Mouse (Mus musculus) liver (tissue): ENCODE results near the gene Tmem213.

Experiments used
- DNase-seq: peaks from one replicate; pipeline ENCODE4 v3.0.0-alpha.2; 2020; ENCODE audit warnings: mixed read lengths

The Tmem213 gene

GRCm38 (mm10) chr6:38109160-38109795, at the start of gene Tmem213:
Gene Tmem213 (plus strand): TSS chr6:38109255.
- DNase-seq, result no peak

GRCm38 (mm10) chr6:38064621-38065020, 44.4 kb upstream of the Tmem213 start:
- no peak for DNase-seq

GRCm38 (mm10) chr6:38065122-38065500, 43.9 kb upstream of the Tmem213 start:
- no peak for DNase-seq

- no peak for DNase-seq
These were observed 43.4 kb upstream of the Tmem213 start for GRCm38 (mm10) chr6:38065501-38066122.

GRCm38 (mm10) chr6:38066215-38066614, 42.8 kb upstream of the Tmem213 start:
- DNase-seq, result peak; percentile 52

- DNase-seq, result peak; percentile 16
These were observed 37.8 kb upstream of the Tmem213 start for GRCm38 (mm10) chr6:38071256-38071655.

- no peak for DNase-seq
These were observed 36.8 kb upstream of the Tmem213 start for GRCm38 (mm10) chr6:38072137-38072796.

GRCm38 (mm10) chr6:38073592-38073991, 35.5 kb upstream of the Tmem213 start:
- DNase-seq, result no peak

GRCm38 (mm10) chr6:38080364-38080763, 28.7 kb upstream of the Tmem213 start:
- no peak for DNase-seq

- peak; percentile 32 for DNase-seq
These were observed 27.2 kb upstream of the Tmem213 start for GRCm38 (mm10) chr6:38081727-38082341.

GRCm38 (mm10) chr6:38083204-38083603, 25.9 kb upstream of the Tmem213 start:
- DNase-seq, result no peak

GRCm38 (mm10) chr6:38087242-38088026, 21.6 kb upstream of the Tmem213 start:
- DNase-seq, result no peak

GRCm38 (mm10) chr6:38092539-38092938, 16.5 kb upstream of the Tmem213 start:
- no peak for DNase-seq

- DNase-seq, result no peak
These were observed 14.4 kb upstream of the Tmem213 start for GRCm38 (mm10) chr6:38094701-38095100.

GRCm38 (mm10) chr6:38096961-38097370, 12.1 kb upstream of the Tmem213 start:
- no peak for DNase-seq

GRCm38 (mm10) chr6:38102216-38102795, 6.7 kb upstream of the Tmem213 start:
- DNase-seq, result no peak

- peak; percentile 31 for DNase-seq
These were observed 5.3 kb upstream of the Tmem213 start for GRCm38 (mm10) chr6:38103775-38104174.

GRCm38 (mm10) chr6:38105924-38106323, 3.1 kb upstream of the Tmem213 start:
- no peak for DNase-seq

GRCm38 (mm10) chr6:38108449-38108848, 606 bp upstream of the Tmem213 start:
- DNase-seq, result no peak

GRCm38 (mm10) chr6:38109871-38110270, 816 bp downstream of the Tmem213 start:
- no peak for DNase-seq

GRCm38 (mm10) chr6:38110859-38111258, 1.8 kb downstream of the Tmem213 start:
- no peak for DNase-seq

- no peak for DNase-seq
These were observed 7.2 kb downstream of the Tmem213 start for GRCm38 (mm10) chr6:38116107-38116770.
